11 mouse cellular contexts compared by ENCODE assay signal in the genomic region with DNA sequence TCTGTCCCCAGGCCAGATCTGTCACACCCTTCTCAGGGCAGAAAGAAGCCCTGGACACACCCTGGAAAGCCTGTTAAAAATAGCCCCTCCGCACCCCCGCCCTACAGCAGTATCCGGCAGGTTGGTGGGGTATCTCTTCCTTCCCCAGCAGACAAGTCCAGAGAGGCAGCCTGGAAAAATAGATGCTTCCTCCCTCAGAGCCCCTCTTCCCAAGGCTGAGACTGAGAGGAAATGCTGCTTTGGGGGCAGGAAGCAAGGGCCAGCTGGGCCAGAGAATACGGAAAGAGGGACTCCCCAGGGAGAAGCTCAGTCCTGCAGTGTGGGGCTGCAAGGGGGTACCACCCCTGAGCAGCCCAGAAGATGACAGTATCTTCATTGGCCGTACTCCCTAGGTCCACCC. TPM values are rescaled to one million over a fixed set of nuclear protein-coding genes. Genes with fewer than 3 reads are reported as not detected.
DNase-seq lines count a peak whose midpoint lies in the region; ATAC-seq and TF ChIP-seq lines count a peak whose summit lies in the region.
"Had no signal": no experiment of that assay in that cellular context is flagged by ENCODE, and none has a peak within 500 bp of the region (broad histone marks: within the 10 kb centered on the region; RNA-seq: fewer than 3 reads in every experiment).

No protein-coding gene starts in this region.

- TF ChIP-seq CTCF in kidney, adult 2 months (conservative IDR thresholded peaks at IDR 0.05; ENCODE audit: insufficient read depth, insufficient read length, low read depth, low read length): no peak
- no peak for TF ChIP-seq CTCF in lung, postnatal 0 days (IDR thresholded peaks at IDR 0.05)

- no peak for TF ChIP-seq POLR2A in kidney, adult 2 months (IDR thresholded peaks at IDR 0.05; ENCODE audit: low read depth, low read length)

- DNase-seq in gastrocnemius, postnatal 25 days: peak; percentile 44
- no peak for DNase-seq in gastrocnemius, postnatal 14 days
- peak; percentile 79 for DNase-seq in heart, adult 8-10 months (ENCODE audit: low spot score)
- peak; percentile 83 for DNase-seq in kidney, adult 2 months
- no peak for DNase-seq in lung, postnatal 0 days (ENCODE audit: low spot score)
- DNase-seq in right cerebral cortex, postnatal 14 days: no peak
- no peak for DNase-seq in left cerebral cortex, postnatal 36 days (ENCODE audit: low spot score in 2 of 2)
- DNase-seq: cerebellum, adult 8-10 months had no signal

- no peak overlapping the region for H3K9ac ChIP-seq in lung, postnatal 0 days (replicated peaks; ENCODE audit: low read depth)
- H3K9ac ChIP-seq: stomach, embryonic 15.5 days had no signal

- H3K27me3 ChIP-seq in kidney, adult 2 months (replicated peaks; ENCODE audit: control insufficient read depth, insufficient read depth, low read length): no peaks in the 10 kb centered on the region
- no peaks in the 10 kb centered on the region for H3K27me3 ChIP-seq in lung, postnatal 0 days (replicated peaks; ENCODE audit: insufficient read depth, low read length)
- H3K27me3 ChIP-seq: stomach, embryonic 15.5 days had no signal

- H3K36me3 ChIP-seq in kidney, adult 2 months (ENCODE audit: control insufficient read depth, insufficient read depth, low read length): no peaks in the 10 kb centered on the region
- peaks cover 26% of the 10 kb centered on the region; the same call in 1 of the 2 replicates for H3K36me3 ChIP-seq in lung, postnatal 0 days (ENCODE audit: insufficient read depth, low read length)

- TF ChIP-seq EP300 in lung, postnatal 0 days (IDR thresholded peaks at IDR 0.05): peak; percentile 78

- no peak overlapping the region for H3K4me2 ChIP-seq in lung, postnatal 0 days (replicated peaks; ENCODE audit: low read depth, low read length)
- H3K4me2 ChIP-seq: stomach, embryonic 15.5 days had no signal

- H3K4me3 ChIP-seq in kidney, adult 2 months (ENCODE audit: insufficient read depth, low read depth, low read length): no peak overlapping the region
- no peak overlapping the region for H3K4me3 ChIP-seq in lung, postnatal 0 days (ENCODE audit: low read depth, low read length)
- H3K4me3 ChIP-seq: erythroblast, embryonic 14.5 days; stomach, embryonic 15.5 days had no signal

- no peaks in the 10 kb centered on the region for H3K9me3 ChIP-seq in lung, postnatal 0 days (ENCODE audit: low read length)

- intact Hi-C loops in gastrocnemius, postnatal 14 days (cut with DNase I; ENCODE audit: low total_unique reads): no loop called here
- intact Hi-C loops in left cerebral cortex, postnatal 36 days (cut with DNase I): no loop called here

- ATAC-seq in lung, postnatal 0 days: peak; percentile 43
- ATAC-seq in megakaryocyte progenitor cell, adult 5-6 weeks (replicated peaks; ENCODE audit: poor library complexity): no peak

- H3K4me1 ChIP-seq in kidney, adult 2 months (ENCODE audit: control insufficient read depth, insufficient read depth, low read length): no peaks in the 10 kb centered on the region
- peaks cover 15% of the 10 kb centered on the region; the same call in 1 of the 2 replicates for H3K4me1 ChIP-seq in lung, postnatal 0 days (ENCODE audit: insufficient read depth, low read depth, low read length)

- 0 out of 2 replicates have a peak overlapping the region, but pooled peaks have one; percentile 10 for H3K27ac ChIP-seq in kidney, adult 2 months (ENCODE audit: insufficient read depth, low read depth, low read length)
- H3K27ac ChIP-seq in lung, postnatal 0 days (ENCODE audit: low read length): peak overlapping the region; percentile 51; the same call in 1 of the 2 replicates
- H3K27ac ChIP-seq: stomach, embryonic 15.5 days had no signal

- 76% methylated on average over 5 of the region's 5 CpGs for WGBS in kidney, adult 2 months
- 71% methylated on average over 5 of the region's 5 CpGs for WGBS in lung, postnatal 0 days

RNA-seq across cellular contexts. Expression of a gene that starts 50.8 kb away (rescaled TPM):
- total RNA-seq in gastrocnemius, postnatal 25 days (2021): 1 to 10 TPM; 3.2 to 4.7 TPM
- total RNA-seq in gastrocnemius, postnatal 14 days (2021): 1 to 10 TPM; 3.4 to 8.1 TPM
- total RNA-seq in heart, adult 8-10 months (2022): 10 to 100 TPM in 2 of 4 experiments, 1 to 10 TPM in 2; 6.2 to 12.6 (median 9.3) TPM
- 8.0 and 9.2 TPM in 2 replicates for polyA plus RNA-seq in kidney, adult 2 months (2012; rRNA removed)
- polyA plus RNA-seq in lung, postnatal 0 days (2015; fragmentation: Nextera tagmentation; extraction: Ambion mirVana): 5.9 and 6.6 TPM in 2 replicates
- 12.1 and 17.2 TPM in 2 replicates for total RNA-seq in megakaryocyte progenitor cell, adult 5-6 weeks (2015)
- 3.9 and 5.4 TPM in 2 replicates for total RNA-seq in megakaryocyte progenitor cell, adult 5-6 weeks (2017)
- total RNA-seq in left cerebral cortex, postnatal 36 days (2021): 10 to 100 TPM; 15.3 to 20.9 TPM

Comparison
In these comparisons a context has a peak if more than half of its experiments do, and no peak if none do; other contexts are left out.
1. DNase-seq: peak in gastrocnemius, postnatal 25 days (single experiment), heart, adult 8-10 months (single experiment) and kidney, adult 2 months (single experiment); none in gastrocnemius, postnatal 14 days (single experiment), lung, postnatal 0 days (single experiment), right cerebral cortex, postnatal 14 days (single experiment) and left cerebral cortex, postnatal 36 days (0 of 2).